Mouse (Mus musculus) CH12.LX (cell line): ENCODE results near the gene Cyp21a1.

Source experiments
- BHLHE40 ChIP-seq: IDR thresholded peaks from 2 replicates; pipeline ENCODE4 v1.6.1; 2011; ENCODE audit warnings: mild to moderate bottlenecking, low read depth, low read length, improper control_type of control experiment
- CTCF ChIP-seq, 2 experiments: IDR thresholded peaks in 1 of 2; conservative IDR thresholded peaks in 1 of 2; 2 replicates each; pipeline ENCODE4 v1.5.1; 2011 to 2012; ENCODE audit warnings: low read depth in 2 of 2, low read length in 2 of 2, improper control_type of control experiment in 1 of 2, inconsistent platforms in 1 of 2, mild to moderate bottlenecking in 1 of 2, moderate library complexity in 1 of 2
- ELF1 ChIP-seq: IDR thresholded peaks from 2 replicates; pipeline ENCODE4 v1.6.1; 2014; ENCODE audit warnings: low read depth, mild to moderate bottlenecking, inconsistent platforms, low read length, improper control_type of control experiment
- EP300 ChIP-seq: IDR thresholded peaks from 2 replicates; pipeline ENCODE4 v1.6.1; 2011; ENCODE audit warnings: low read length, improper control_type of control experiment
- ETS1 ChIP-seq: conservative IDR thresholded peaks from 2 replicates; pipeline ENCODE4 v1.6.1; 2012; ENCODE audit warnings: low read depth, mild to moderate bottlenecking, inconsistent platforms, low read length, improper control_type of control experiment, moderate library complexity
- KAT2A ChIP-seq: IDR thresholded peaks from 2 replicates; pipeline ENCODE4 v1.6.1; 2012; ENCODE audit warnings: low read length, improper control_type of control experiment, inconsistent platforms; ENCODE audit not compliant: insufficient replicate concordance
- MAFK ChIP-seq: IDR thresholded peaks from 2 replicates; pipeline ENCODE4 v1.6.1; 2011; ENCODE audit warnings: low read length, improper control_type of control experiment; ENCODE audit not compliant: insufficient replicate concordance
- POLR2A ChIP-seq: IDR thresholded peaks from 2 replicates; pipeline ENCODE4 v1.6.1; 2011; ENCODE audit warnings: low read depth, mild to moderate bottlenecking, improper control_type of control experiment, low read length
- POLR2AphosphoS2 ChIP-seq: IDR thresholded peaks from 2 replicates; pipeline ENCODE4 v1.6.1; 2011; ENCODE audit warnings: low read depth, low read length, improper control_type of control experiment
- SIN3A ChIP-seq: IDR thresholded peaks from 2 replicates; pipeline ENCODE4 v1.6.1; 2012; ENCODE audit warnings: low read length, improper control_type of control experiment, inconsistent platforms
- SMC3 ChIP-seq: IDR thresholded peaks from 2 replicates; pipeline ENCODE4 v1.6.1; 2011; ENCODE audit warnings: low read depth, low read length, improper control_type of control experiment
- USF1 ChIP-seq: IDR thresholded peaks from 2 replicates; pipeline ENCODE4 v1.6.1; 2014; ENCODE audit warnings: low read depth, mild to moderate bottlenecking, inconsistent platforms, low read length, improper control_type of control experiment
- ZC3H11A ChIP-seq: IDR thresholded peaks from 2 replicates; pipeline ENCODE4 v1.6.1; 2012; ENCODE audit warnings: low read depth, mild to moderate bottlenecking, inconsistent platforms, low read length, improper control_type of control experiment
- ZNF384 ChIP-seq: IDR thresholded peaks from 2 replicates; pipeline ENCODE4 v1.6.1; 2012; ENCODE audit warnings: low read depth, low read length, improper control_type of control experiment, inconsistent platforms

DNA sequence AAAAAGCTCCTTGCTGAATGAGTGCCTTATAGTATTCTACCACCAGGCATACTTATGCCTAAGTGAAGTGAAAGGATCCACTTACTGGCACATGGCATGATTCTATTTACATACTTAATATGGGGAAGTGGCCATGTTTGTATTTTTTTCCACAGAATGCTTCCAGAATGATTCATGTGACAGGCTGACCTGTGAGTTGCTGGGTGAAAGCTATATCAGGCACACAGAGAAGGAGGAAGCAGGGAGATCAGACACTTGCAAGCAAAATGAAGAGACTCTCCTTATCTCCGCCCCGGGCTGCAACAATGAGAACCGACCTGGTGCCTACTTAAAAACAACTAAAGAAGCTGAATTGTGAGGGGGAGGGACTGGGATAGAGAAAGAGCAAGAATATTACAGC is 42.9 kb downstream of the Cyp21a1 start:
- no peak for TF ChIP-seq MAFK
- no peak for TF ChIP-seq SIN3A
- no peak for TF ChIP-seq EP300
- TF ChIP-seq ELF1, result no peak
- no peak for TF ChIP-seq CTCF (conservative IDR thresholded peaks at IDR 0.05 in 1 of 2, IDR thresholded peaks at IDR 0.05 in 1 of 2; ENCODE audit: low read depth in 2 of 2, low read length in 2 of 2)
- no peak for TF ChIP-seq KAT2A
- no peak for TF ChIP-seq POLR2A
- no peak for TF ChIP-seq ZC3H11A
- no peak for TF ChIP-seq ETS1
- TF ChIP-seq ZNF384, result no peak
- TF ChIP-seq BHLHE40, result no peak
- no peak for TF ChIP-seq SMC3
- TF ChIP-seq USF1, result no peak
- no peak for TF ChIP-seq POLR2AphosphoS2
